Mouse (Mus musculus): ENCODE results near the gene Zbtb7a.

Gene Zbtb7a
- long read RNA-seq, experiment 1, full-length matches to known transcripts = 66 of 84 reads
- long read RNA-seq, experiment 1, partial matches to known transcripts = 6 of 84 reads
- long read RNA-seq, experiment 1, other reads (novel, unspliced or antisense) = 12 of 84 reads
- long read RNA-seq, experiment 2, full-length matches to known transcripts = 93 of 101 reads
- long read RNA-seq, experiment 2, partial matches to known transcripts = 3 of 101 reads
- long read RNA-seq, experiment 2, other reads (novel, unspliced or antisense) = 5 of 101 reads

DNA sequence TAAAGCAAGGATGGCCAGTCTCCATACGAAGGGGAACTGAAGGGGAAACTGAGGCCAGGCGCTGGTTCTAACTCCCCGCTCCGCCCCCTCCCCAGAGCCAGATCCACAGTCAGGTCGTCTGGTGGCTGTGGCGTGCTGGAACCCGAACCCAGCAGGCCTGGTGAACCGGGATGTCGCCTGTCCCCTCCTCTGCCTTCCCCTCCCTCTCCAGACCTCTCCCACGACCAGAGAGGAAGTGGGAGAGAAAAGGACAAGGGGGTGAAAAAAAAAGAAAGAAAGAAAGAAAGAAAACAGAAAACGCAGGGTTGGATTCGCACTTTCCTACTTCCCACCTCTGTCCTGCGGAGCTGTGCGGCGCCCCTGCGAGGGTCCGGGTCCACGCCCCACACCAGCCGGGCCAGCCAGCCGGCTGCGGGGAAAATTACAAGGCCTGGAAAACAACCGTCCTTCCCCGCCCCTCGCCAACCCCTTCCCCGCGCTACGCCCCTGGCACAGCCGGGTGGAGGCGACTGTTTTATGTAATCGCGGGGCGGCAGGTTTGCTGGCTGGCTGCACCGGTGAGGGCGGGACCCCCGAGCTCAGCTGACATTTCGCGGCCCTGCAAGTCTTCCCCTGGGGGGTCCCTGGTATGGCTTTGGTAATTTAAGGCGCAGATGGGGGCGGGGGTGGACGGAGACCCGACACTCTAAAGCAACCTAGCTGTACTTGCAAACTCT lies at the start of gene Zbtb7a:
Gene Zbtb7a (plus strand): TSS at position 255 of the 716 bp plus-strand sequence.
- intact Hi-C loops (cut with DNase I) = loop anchor here (5.0 kb wide), 1 partner anchor 42 kb away; the partner anchor contains the start of gene Eef2

DNA sequence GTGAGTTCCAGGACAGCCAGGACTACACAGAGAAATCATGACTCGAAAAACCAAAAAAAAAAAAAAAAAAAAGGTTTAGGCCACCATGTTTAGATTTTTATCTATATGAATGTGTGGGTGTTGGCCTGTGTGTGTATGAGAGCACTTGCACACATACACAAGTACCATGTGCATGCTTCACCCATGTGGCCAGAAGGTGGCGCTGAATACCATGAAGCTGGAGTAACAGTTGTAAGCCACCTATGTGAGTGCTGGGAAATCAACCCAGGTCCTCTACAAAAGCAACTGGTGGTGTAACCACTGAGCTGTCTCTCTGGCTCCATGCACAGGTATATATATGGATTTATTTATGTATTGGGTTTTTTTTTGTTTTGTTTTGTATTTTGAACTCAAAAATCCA lies 48.0 kb upstream of the Zbtb7a start:
- intact Hi-C loops (cut with DNase I) = no loop called here

DNA sequence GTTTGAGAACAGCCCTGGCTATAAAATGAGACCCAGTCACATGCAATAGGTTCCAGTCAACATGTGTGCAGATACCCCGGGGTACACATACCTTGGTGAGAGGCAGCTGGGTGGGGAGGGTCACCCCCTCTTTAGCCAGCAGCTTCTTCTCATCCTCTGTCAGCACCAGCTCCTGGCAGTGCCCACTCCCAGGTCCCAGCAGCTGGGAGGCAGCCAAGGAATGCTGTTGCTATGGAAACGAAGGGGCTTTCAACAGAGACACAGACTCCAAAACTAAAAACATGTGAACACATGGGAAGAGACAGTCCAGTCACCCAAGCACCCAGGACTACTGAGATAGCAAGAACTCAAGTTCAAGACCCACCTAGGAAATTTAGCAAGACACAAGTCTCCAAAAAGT lies 45.8 kb upstream of the Zbtb7a start:
- intact Hi-C loops (cut with DNase I) = no loop called here

DNA sequence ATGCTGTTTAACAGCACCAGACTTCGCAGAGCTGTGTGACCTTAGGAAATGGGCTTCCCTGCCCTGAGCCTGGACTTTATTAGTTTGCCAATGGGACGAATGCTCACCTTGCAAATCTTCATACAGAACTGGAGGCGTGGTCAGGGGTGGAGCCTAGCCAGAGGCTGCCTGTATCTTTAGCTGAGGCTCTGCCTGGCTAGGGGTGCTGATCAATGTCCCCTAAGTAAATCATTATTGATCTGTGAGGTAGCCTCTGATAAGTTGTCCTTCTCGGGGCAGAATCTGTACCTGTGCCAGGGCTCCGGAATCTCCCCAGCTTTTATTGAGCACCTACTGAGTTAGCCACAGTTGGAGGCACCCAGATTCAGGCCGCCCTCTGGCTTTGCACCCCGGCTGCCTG lies 44.4 kb upstream of the Zbtb7a start:
- intact Hi-C loops (cut with DNase I) = loop anchor here (5.0 kb wide), 1 partner anchor 173 kb away; the partner anchor contains the start of gene Lmnb2

DNA sequence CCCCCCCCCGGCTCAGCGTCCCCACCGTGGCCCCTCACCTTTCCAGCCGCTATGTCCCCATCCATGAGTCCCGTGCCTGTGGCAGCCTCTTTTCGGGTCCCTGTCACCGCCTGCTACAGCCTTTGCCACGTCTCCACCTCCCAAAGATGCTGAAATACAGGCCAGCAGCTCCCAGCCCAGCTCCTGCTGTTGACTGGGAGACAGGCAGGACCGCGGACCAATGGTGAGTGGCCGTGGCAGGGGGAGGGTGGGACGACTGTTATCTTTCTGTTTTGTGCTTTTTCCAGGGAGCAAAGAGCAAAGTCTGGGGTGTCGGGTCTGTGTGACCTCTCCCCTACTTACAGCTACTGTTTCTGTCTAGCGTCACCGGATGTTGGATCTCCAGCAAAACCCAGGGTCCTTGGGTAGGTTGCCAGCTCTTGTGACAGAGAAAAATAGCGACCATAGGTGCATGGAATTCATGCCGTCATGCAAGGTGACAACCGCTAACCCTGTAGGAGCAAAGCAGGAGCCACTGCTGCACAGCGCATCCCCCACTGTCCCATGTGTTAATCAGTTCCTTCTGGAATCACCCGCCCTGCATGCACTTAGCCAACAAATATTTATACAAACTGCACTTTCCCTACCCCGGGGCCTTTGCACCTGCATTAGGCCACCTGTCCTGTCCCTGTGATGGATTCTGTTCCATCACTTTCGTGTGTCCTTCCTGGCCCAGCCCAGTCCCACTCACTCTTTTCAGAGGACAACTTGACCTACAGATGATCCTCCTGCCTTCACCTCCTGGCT lies 42.4 kb upstream of the Zbtb7a start:
- intact Hi-C loops (cut with DNase I) = loop anchor here (5.0 kb wide), 1 partner anchor 175 kb away; the partner anchor contains the start of gene Lmnb2

DNA sequence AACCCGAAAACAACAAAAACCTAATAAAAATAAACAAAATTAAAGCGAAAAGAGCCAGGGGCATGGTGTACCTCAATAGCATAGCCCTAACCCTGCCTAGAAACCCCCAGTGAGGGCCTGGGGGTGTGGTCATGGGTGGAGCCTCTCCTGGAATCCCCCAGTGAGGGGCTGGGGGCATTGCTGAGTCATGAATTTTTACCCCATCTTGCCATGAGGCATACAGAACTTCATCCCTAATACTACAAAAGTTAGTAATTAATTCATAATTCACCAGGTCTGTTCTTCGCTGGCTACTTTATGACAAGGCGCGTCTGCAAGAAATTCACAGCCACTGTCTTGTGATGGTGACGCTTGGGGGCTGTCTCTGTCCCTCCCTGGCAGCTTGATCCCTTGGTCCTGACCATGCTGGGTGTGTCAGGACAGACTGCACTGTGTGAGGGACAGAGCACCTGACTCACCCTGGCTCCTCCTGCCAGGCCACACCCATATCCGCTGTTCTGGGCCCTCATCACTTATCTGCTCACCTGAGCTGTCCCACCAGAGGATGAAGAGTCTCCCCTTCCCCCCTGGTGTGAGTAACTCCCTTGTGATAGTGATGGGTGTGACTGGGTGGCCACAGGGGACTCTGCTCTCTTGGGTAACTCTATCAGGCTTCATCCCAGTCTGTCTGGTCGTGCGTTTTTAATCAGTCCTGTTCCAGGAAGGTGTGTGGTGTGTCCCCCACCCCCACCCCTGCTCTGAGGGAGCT lies 39.9 kb upstream of the Zbtb7a start:
- intact Hi-C loops (cut with DNase I) = loop anchor here (5.0 kb wide), 1 partner anchor 178 kb away; the partner anchor contains the start of gene Lmnb2

DNA sequence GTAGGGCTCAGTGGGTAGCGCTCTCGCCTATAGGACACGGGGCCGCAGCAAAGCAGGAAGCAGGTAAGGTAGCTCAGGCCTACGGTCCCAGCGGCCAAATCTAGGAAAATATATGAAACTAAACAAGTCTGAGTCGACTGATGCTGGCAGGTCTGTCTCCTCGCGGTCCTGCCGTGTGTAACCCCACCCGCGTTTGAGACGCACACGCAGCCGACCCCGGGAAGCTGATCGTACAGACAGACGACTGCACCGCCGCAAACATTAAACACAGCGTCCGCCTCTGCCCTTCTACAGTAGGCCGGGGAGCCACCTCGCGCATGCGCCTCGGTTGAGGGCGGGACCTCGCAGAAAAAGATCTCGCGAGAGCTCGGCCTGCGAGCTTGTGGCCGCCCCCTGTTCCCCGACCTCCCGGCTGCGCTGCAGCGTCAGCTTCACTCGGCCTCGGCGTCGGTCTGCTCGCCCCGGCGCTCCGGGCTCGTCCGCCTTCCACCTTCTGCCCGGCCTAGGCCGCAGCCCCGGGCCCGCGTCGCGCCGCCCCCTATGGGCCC lies 29.4 kb upstream of the Zbtb7a start, which contains the start of gene Map2k2:
Gene Map2k2 (plus strand): TSS at position 351 of the 548 bp plus-strand sequence.
- intact Hi-C loops (cut with DNase I) = no loop called here

DNA sequence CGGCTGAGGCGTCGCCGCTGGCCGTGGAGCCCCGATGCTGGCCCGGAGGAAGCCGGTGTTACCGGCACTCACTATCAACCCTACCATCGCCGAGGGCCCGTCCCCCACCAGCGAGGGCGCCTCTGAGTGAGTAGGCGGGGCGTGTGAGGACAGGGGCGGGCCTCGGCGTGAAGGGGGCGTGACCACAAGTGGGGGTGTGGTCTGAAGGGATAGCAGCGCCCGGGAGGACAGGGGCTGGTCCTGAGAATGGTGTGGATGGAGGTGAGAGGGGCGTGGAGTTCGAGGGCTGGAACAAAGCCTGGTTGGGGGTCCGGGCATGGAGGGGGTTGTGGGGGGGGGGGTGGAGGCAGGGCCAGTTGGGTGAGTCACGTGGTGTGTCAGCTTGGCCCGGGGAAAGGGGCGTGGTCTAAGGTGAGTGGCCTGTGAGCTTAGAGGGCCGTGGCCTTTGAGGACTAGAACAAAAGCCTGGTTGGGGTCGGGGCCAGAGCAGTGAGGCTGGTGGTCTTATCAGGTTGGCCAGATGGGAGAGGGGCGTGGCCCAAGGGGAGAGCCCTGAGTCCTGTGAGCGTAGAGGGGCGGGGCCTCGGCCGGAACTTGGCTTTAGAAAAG lies 28.8 kb upstream of the Zbtb7a start:
- intact Hi-C loops (cut with DNase I) = no loop called here

DNA sequence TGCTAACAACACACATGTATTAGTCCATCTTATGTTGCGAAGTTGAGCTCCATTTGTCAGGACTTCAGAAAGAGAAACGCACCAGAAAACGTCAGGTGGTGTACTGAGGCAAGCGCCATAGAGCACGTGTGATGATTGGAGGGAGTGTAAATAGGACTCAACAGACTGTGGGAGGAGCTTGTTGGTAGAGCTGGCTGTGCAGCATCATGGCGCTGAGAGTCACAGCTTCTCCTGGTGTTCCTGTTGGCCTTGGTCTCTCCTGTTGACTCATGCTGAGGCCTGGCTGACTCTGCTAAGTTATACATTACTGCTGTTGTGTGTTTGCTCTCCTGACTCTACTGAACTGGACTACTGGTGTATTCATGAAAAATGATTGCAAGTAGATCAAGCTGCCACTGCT lies 22.1 kb upstream of the Zbtb7a start:
- intact Hi-C loops (cut with DNase I) = no loop called here

DNA sequence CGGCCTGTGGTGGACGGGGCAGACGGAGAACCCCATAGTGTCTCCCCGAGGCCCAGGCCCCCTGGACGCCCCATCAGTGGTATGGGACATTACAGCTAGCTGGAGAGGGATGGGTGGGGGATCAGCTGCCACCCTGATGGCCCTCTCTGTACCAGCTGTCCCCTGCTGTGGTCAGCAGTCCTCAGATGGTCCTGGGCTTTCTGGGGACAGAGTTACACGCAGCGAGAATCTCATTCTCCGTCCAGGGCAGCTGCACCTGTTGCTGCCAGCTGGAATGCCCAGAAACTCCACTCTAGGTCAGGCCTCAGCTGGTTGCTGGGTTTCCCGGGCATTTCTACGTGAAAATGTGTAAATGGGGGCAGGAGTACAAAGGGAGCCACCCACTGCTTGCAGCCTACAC lies 15.4 kb upstream of the Zbtb7a start:
- intact Hi-C loops (cut with DNase I) = no loop called here

DNA sequence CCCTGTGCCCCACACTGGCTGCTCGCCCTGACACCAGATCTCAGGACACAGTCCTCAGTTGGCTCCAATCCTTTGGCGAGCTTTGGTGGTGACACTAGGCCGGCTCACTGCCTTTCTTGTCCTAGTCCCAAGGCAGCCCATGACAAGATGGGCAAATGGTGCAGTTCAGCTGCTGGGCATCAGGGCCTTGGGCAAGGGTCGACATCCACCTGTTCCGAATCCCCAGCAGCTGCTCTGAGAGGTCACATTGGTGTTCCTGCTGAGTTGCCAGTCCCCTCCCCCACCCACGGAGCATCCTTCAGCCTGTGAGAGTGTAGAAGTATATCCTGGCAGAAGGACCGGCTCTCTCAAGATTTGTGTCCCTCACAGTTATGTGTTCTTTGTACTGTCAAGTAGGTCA lies 14.4 kb upstream of the Zbtb7a start:
- intact Hi-C loops (cut with DNase I) = no loop called here

DNA sequence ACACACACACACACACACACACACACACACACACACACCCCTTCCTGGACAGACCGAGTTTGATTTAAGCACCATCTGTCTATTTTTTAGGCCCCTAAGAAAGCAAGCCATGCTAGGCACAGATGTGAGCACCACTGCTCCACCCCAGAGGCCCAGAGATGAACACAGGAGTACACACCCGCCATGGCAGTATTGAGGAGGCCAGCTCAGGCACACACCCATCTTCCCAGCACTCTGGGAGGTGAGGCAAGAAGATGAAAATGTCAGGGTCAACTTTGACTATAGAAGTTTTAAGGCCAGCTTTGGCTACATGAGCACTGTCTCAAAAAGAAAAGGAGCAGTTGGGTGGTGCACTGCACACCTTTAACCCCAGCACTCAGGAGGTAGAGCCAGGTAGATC lies 12.1 kb upstream of the Zbtb7a start:
- intact Hi-C loops (cut with DNase I) = no loop called here

DNA sequence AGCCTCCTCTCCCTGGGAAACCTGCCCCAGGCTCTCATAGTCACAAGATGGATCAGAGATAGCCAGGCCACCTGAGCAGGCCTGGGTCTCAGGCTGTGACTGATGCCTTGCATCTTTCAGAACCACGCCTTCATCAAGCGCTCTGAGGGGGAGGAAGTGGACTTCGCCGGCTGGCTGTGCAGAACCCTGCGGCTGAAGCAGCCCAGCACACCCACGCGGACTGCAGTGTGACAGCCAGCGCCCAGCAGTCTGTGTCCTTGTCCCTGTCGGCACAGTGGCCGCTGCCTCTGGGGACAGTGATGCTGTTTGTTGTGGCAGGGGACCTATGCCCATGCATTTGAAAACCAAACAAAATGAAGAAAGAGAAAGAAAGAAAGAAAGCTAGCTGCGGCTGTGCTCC lies 11.5 kb upstream of the Zbtb7a start:
- intact Hi-C loops (cut with DNase I) = no loop called here

DNA sequence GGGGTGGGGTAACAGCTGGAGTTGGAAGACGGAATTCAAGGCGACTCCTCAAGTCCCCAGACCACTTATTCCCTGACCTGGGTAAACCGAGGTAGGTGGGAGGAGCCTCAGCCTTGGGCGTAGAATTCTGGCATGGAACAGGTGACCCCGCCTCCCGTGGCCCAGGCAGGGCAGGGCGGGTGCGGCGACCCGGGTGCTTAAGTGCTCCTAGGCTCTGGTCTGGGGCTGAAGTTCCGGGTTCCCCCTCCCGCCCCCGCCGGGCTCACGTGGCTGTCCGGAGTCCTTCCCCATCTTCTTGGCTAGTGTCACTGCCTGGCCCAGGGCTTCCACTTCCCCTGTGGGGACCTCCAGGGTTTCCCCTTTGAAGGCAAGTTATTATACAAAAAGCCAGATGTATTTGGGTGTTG lies 836 bp upstream of the Zbtb7a start:
- intact Hi-C loops (cut with DNase I) = no loop called here

DNA sequence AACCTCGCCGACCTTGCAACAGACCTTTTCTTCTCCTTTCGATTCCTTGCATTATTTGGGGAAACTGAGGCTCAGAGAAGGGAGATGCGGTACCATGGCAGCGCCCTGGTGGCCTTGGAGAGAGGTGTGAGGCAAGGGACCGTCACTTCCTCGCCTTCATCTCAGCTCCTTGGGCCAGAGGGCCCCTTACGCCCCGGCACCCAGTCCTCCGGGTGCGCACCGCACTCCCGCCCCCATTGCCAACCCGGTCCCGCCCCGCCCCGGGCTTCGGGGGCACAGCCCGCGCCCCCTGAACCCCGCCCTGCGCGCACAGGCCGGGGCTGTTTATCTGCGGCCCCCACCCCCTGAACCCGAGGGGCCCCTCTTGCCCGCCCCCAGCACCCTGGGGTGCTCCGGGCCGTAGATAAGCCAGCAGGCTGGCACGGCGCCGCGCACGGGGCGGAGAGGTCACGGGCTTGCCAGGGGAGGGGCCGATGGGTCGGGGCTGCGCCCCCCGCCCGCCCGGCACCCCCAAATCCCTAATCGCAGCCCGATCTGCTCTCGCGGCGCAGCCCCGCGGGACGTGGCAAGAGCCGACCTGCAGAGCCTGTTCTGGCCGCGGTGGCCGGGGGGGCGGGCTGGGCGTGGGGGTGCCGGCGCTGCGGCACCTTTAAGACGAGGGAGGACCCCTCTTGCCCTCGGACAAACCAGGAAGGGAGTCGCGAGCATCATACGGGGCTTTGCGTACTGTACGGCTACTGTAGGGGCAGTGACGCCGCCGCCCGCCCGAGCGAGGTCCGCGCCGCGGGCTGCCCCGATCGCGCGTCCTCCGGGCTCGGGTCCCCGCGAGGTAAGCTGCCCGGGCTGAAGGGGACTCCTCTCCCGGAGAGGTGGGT lies 1.0 kb downstream of the Zbtb7a start:
- intact Hi-C loops (cut with DNase I) = loop anchor here (5.0 kb wide), 1 partner anchor 41 kb away; the partner anchor contains the start of gene Eef2

DNA sequence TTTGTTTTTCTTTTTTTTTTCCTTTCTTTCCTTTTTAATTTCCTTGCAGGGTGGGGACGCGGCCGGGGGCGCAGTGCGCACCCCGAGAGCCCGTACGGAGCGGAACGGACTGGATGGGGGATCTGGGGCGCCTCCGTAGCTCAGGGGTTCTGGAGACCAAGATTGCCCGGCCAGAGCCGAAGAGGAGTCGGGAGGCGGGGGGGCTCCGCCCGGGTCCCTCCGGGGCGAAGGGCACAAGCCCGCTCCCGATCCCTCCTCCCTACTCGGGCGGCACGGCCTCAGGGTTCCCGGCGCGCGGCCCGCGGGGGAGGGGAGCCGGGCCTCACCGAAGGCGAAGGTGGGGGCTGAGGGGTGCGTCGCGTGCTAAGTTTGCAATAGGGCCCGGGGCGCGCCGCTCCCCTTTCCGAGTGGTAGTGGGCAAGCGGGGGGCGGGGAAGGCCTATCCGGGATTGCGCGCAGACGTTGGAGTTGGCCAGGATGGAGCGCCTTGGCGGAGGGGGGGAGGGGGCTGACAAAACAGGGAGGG lies 1.7 kb downstream of the Zbtb7a start:
- intact Hi-C loops (cut with DNase I) = loop anchor here (5.0 kb wide), 1 partner anchor 41 kb away; the partner anchor contains the start of gene Eef2

DNA sequence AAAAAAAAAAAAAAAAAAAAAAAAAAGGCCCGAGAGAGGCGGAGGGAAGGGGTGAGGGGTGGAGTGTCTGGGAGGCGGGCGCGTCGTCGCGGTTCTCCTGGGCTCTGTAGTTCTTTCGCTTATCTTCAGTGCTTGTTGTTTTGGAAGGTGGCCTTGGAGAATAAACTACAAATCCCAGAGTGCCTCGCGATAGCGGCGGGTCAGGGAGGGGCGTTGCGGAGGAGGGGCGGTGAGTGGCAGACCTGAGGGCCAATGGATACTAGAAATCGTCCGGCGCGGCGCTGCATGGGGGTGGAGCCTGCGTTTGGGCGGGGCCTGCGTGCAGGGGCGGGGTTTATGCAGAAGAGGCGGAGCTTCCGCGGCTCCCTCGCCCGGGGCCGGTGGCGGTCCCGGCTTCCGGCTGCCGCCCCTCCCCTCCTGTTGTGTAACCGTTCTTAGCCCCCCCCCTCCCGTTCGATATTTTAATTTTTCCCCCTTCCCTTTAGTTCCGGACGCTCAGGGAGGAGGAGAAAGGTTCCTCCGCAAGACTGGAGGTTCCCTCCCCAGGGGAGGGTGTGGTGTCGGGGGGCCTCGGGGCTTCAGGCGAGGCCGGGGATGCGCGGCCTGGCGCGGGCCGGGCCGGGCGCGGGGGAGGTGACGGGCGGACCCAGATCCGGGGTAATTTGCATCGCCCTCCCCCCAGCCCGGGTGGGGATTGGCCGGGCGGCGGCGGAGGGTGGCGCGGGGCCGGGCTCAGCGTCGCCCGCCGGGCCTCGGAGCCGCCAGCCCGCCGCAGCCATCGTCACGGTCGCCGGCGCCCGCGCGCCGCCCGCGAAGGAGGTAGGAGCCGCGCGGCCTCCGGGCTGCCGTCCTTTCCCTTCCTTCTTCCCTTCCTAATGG lies 2.5 kb downstream of the Zbtb7a start:
- intact Hi-C loops (cut with DNase I) = loop anchor here (5.0 kb wide), 1 partner anchor 40 kb away; the partner anchor contains the start of gene Eef2
